Mouse (Mus musculus): ENCODE data around the gene Ccdc187. TPM values are rescaled to one million over a fixed set of nuclear protein-coding genes. Genes with fewer than 3 reads are reported as not detected.

The Ccdc187 gene
- polyA plus RNA-seq (2016; fragmentation: Nextera tagmentation; extraction: Ambion mirVana) = 0.31 and 0.37 TPM in 2 replicates

GRCm38 (mm10) chr2:26294457-26294856 lies at the start of gene Ccdc187:
TSS of gene Ccdc187 (minus strand) at chr2:26294557.
- no peak within 1 kb of the TSS for H3K4me2 ChIP-seq (replicated peaks)
- H3K27ac ChIP-seq = no peak within 1 kb of the TSS
- no peak for ATAC-seq (ENCODE audit: low FRiP score)
- H3K27me3 ChIP-seq = 0 out of 2 replicates have a peak, but pooled peaks cover 4% of the 10 kb centered on the region
- H3K9ac ChIP-seq = no peak within 1 kb of the TSS
- H3K4me1 ChIP-seq = peaks cover 34% of the 10 kb centered on the region
- H3K4me3 ChIP-seq = no peak within 1 kb of the TSS
- no peaks in the 10 kb centered on the region for H3K9me3 ChIP-seq (replicated peaks)
- no peaks in the 10 kb centered on the region for H3K36me3 ChIP-seq
- WGBS = 78% methylated on average over 2 of the region's 2 CpGs

GRCm38 (mm10) chr2:26342609-26343490 lies 48.5 kb upstream of the Ccdc187 start:
- Histone ChIP-seq H3K36me3 (peaks cover 95% of the 10 kb centered on the region), H3K4me3 (no peak overlapping the region), H3K27ac (no peak overlapping the region), H3K9ac (no peak overlapping the region), H3K27me3 (no peaks in the 10 kb centered on the region), H3K4me1 (no peaks in the 10 kb centered on the region), H3K4me2 (replicated peaks) (no peak overlapping the region), H3K9me3 (replicated peaks) (no peaks in the 10 kb centered on the region)
- WGBS = 72% methylated on average over 11 of the region's 11 CpGs
- no peak for ATAC-seq (ENCODE audit: low FRiP score)

- Histone ChIP-seq H3K36me3 (peaks cover 87% of the 10 kb centered on the region), H3K4me1 (no peaks in the 10 kb centered on the region), H3K27ac (peak overlapping the region; percentile 30; the same call in 1 of the 2 replicates), H3K4me3 (no peak overlapping the region), H3K4me2 (replicated peaks) (no peak overlapping the region), H3K9ac (0 out of 2 replicates have a peak overlapping the region, but pooled peaks have one; percentile 2), H3K9me3 (replicated peaks) (no peaks in the 10 kb centered on the region), H3K27me3 (no peaks in the 10 kb centered on the region)
- 83% methylated on average over 10 of the region's 10 CpGs for WGBS
- ATAC-seq (ENCODE audit: low FRiP score) = no peak
These were observed 47.7 kb upstream of the Ccdc187 start for GRCm38 (mm10) chr2:26342044-26342443.

- no peak overlapping the region for H3K27ac ChIP-seq
- no peaks in the 10 kb centered on the region for H3K9me3 ChIP-seq (replicated peaks)
- H3K36me3 ChIP-seq = peaks cover 82% of the 10 kb centered on the region
- no peak overlapping the region for H3K9ac ChIP-seq
- 91% methylated on average over 2 of the region's 2 CpGs for WGBS
- no peak overlapping the region for H3K4me3 ChIP-seq
- H3K4me2 ChIP-seq (replicated peaks) = no peak overlapping the region
- no peaks in the 10 kb centered on the region for H3K27me3 ChIP-seq
- no peak for ATAC-seq (ENCODE audit: low FRiP score)
- H3K4me1 ChIP-seq = no peaks in the 10 kb centered on the region
These were observed 47.2 kb upstream of the Ccdc187 start for GRCm38 (mm10) chr2:26341510-26341981.

GRCm38 (mm10) chr2:26339204-26339551 lies 44.8 kb upstream of the Ccdc187 start:
- ATAC-seq (ENCODE audit: low FRiP score) = no peak
- H3K4me1 ChIP-seq = no peaks in the 10 kb centered on the region
- no peak overlapping the region for H3K4me2 ChIP-seq (replicated peaks)
- peaks cover 59% of the 10 kb centered on the region for H3K36me3 ChIP-seq
- H3K27ac ChIP-seq = no peak overlapping the region
- no peak overlapping the region for H3K4me3 ChIP-seq
- 94% methylated on average over 5 of the region's 5 CpGs for WGBS
- H3K9me3 ChIP-seq (replicated peaks) = no peaks in the 10 kb centered on the region
- H3K9ac ChIP-seq = no peak overlapping the region
- no peaks in the 10 kb centered on the region for H3K27me3 ChIP-seq

GRCm38 (mm10) chr2:26338302-26339203 lies 44.2 kb upstream of the Ccdc187 start:
- Histone ChIP-seq H3K27ac (no peak overlapping the region), H3K9me3 (replicated peaks) (no peaks in the 10 kb centered on the region), H3K27me3 (no peaks in the 10 kb centered on the region), H3K4me3 (no peak overlapping the region), H3K9ac (no peak overlapping the region), H3K36me3 (peaks cover 53% of the 10 kb centered on the region), H3K4me2 (replicated peaks) (no peak overlapping the region), H3K4me1 (no peaks in the 10 kb centered on the region)
- no peak for ATAC-seq (ENCODE audit: low FRiP score)
- 72% methylated on average over 9 of the region's 13 CpGs for WGBS

- no peak for ATAC-seq (ENCODE audit: low FRiP score)
These were observed 36.3 kb upstream of the Ccdc187 start for GRCm38 (mm10) chr2:26330702-26331101.

GRCm38 (mm10) chr2:26330056-26330468 lies 35.7 kb upstream of the Ccdc187 start:
- Histone ChIP-seq H3K9ac (0 out of 2 replicates have a peak overlapping the region, but pooled peaks have one; percentile 24), H3K4me1 (no peaks in the 10 kb centered on the region), H3K4me3 (no peak overlapping the region), H3K27me3 (no peaks in the 10 kb centered on the region), H3K36me3 (peaks cover 69% of the 10 kb centered on the region), H3K9me3 (replicated peaks) (no peaks in the 10 kb centered on the region), H3K27ac (no peak overlapping the region), H3K4me2 (replicated peaks) (no peak overlapping the region)
- ATAC-seq (ENCODE audit: low FRiP score) = peak; percentile 55
- WGBS = 90% methylated on average over 4 of the region's 4 CpGs

More at GRCm38 (mm10) chr2:26330702-26331101, 36.3 kb upstream of the Ccdc187 start:
- Histone ChIP-seq H3K27me3 (no peaks in the 10 kb centered on the region), H3K9ac (0 out of 2 replicates have a peak overlapping the region, but pooled peaks have one; percentile 24), H3K9me3 (replicated peaks) (no peaks in the 10 kb centered on the region), H3K27ac (no peak overlapping the region), H3K36me3 (peaks cover 63% of the 10 kb centered on the region), H3K4me1 (no peaks in the 10 kb centered on the region), H3K4me2 (replicated peaks) (no peak overlapping the region), H3K4me3 (no peak overlapping the region)
- 73% methylated on average over 6 of the region's 6 CpGs for WGBS

GRCm38 (mm10) chr2:26329402-26329801 lies 35.0 kb upstream of the Ccdc187 start:
- H3K4me3 ChIP-seq = no peak overlapping the region
- WGBS = 53% methylated on average over 8 of the region's 8 CpGs
- H3K4me2 ChIP-seq (replicated peaks) = no peak overlapping the region
- H3K9me3 ChIP-seq (replicated peaks) = no peaks in the 10 kb centered on the region
- H3K4me1 ChIP-seq = no peaks in the 10 kb centered on the region
- H3K27me3 ChIP-seq = no peaks in the 10 kb centered on the region
- H3K36me3 ChIP-seq = peaks cover 76% of the 10 kb centered on the region
- ATAC-seq (ENCODE audit: low FRiP score) = 0 out of 2 replicates have a peak, but pooled peaks have one; percentile 32
- peak overlapping the region; percentile 36; the same call in 1 of the 2 replicates for H3K27ac ChIP-seq
- no peak overlapping the region for H3K9ac ChIP-seq

- Histone ChIP-seq H3K4me2 (replicated peaks) (no peak overlapping the region), H3K36me3 (peaks cover 89% of the 10 kb centered on the region), H3K27me3 (no peaks in the 10 kb centered on the region), H3K9ac (no peak overlapping the region), H3K27ac (no peak overlapping the region), H3K9me3 (replicated peaks) (no peaks in the 10 kb centered on the region), H3K4me3 (no peak overlapping the region), H3K4me1 (no peaks in the 10 kb centered on the region)
- 93% methylated on average over 4 of the region's 4 CpGs for WGBS
- ATAC-seq (ENCODE audit: low FRiP score) = no peak
These were observed 33.5 kb upstream of the Ccdc187 start for GRCm38 (mm10) chr2:26327852-26328251.

GRCm38 (mm10) chr2:26325386-26326181 lies 31.2 kb upstream of the Ccdc187 start:
- Histone ChIP-seq H3K4me2 (replicated peaks) (no peak overlapping the region), H3K9me3 (replicated peaks) (no peaks in the 10 kb centered on the region), H3K36me3 (peaks cover 77% of the 10 kb centered on the region), H3K4me3 (no peak overlapping the region), H3K27ac (no peak overlapping the region), H3K27me3 (no peaks in the 10 kb centered on the region), H3K9ac (no peak overlapping the region), H3K4me1 (no peaks in the 10 kb centered on the region; the same call in 1 of the 2 replicates)
- ATAC-seq (ENCODE audit: low FRiP score) = peak; percentile 57
- WGBS = 67% methylated on average over 15 of the region's 15 CpGs
